Mouse (Mus musculus) forebrain, embryonic 12.5 days (tissue): ENCODE measurements around the gene Smyd3. TPM values are rescaled to one million over a fixed set of nuclear protein-coding genes. Genes with fewer than 3 reads are reported as not detected.

Experiments
- ATAC-seq: fragments of 200-750 bp; cut with Nextera tagmentation; 2 replicates; pipeline ENCODE4 v1.8.0; 2017; ENCODE audit warnings: moderate TSS enrichment; ENCODE audit not compliant: low FRiP score
- H3K27ac ChIP-seq: fragments of 300-500 bp; sonication (generic); 2 replicates; pipeline ENCODE4 v1.5.1; 2016; ENCODE audit warnings: mild to moderate bottlenecking
- H3K27me3 ChIP-seq: fragments of 300-500 bp; sonication (generic); 2 replicates; pipeline ENCODE4 v1.6.1; 2016; ENCODE audit warnings: mild to moderate bottlenecking
- H3K36me3 ChIP-seq: fragments of 300-500 bp; sonication (generic); replicated peaks from 2 replicates; pipeline ENCODE4 v1.6.1; 2016; ENCODE audit warnings: mild to moderate bottlenecking
- H3K4me1 ChIP-seq: fragments of 300-500 bp; sonication (generic); 2 replicates; pipeline ENCODE4 v1.6.1; 2016
- H3K4me2 ChIP-seq: fragments of 300-500 bp; sonication (generic); 2 replicates; pipeline ENCODE4 v1.6.1; 2016; ENCODE audit warnings: mild to moderate bottlenecking, moderate library complexity
- H3K4me3 ChIP-seq: fragments of 300-500 bp; sonication (generic); replicated peaks from 2 replicates; pipeline ENCODE4 v1.5.1; 2016; ENCODE audit warnings: mild to moderate bottlenecking
- H3K9ac ChIP-seq: fragments of 300-500 bp; sonication (generic); 2 replicates; pipeline ENCODE4 v1.6.1; 2016; ENCODE audit warnings: mild to moderate bottlenecking
- H3K9me3 ChIP-seq: fragments of 300-500 bp; sonication (generic); 2 replicates; pipeline ENCODE4 v1.6.1; 2016
- WGBS: fragments of 180-500 bp; shearing (Covaris S2); methylation state at CpG from one replicate; pipeline ENCODE4 v1.1.7; 2016; 5-methylcytosine and 5-hydroxymethylcytosine counted together
- polyA plus RNA-seq: library from polyadenylated mRNA; unstranded; fragments of >200 nt; fragmentation: Nextera tagmentation; extraction: Ambion mirVana; gene quantifications from 2 replicates; pipeline ENCODE4 v1.2.1, GENCODE M21; 2016

Gene Smyd3
- polyA plus RNA-seq, 1 experiment from 2014 or later, result 13.5 TPM

- WGBS, result 50% methylated on average over 1 of the region's 1 CpGs
- Histone ChIP-seq H3K27ac (no peak overlapping the region), H3K4me1 (peaks cover 22% of the 10 kb centered on the region), H3K4me2 (no peak overlapping the region), H3K36me3 (no peaks in the 10 kb centered on the region), H3K27me3 (no peaks in the 10 kb centered on the region; the same call in 1 of the 2 replicates), H3K4me3 (no peak overlapping the region), H3K9ac (no peak overlapping the region), H3K9me3 (no peaks in the 10 kb centered on the region)
- ATAC-seq, result no peak
Observed at GRCm38 (mm10) chr1:179220290-179220689, 297.6 kb downstream of the Smyd3 start.

GRCm38 (mm10) chr1:179218061-179218460 is 299.8 kb downstream of the Smyd3 start:
- no peak overlapping the region for H3K27ac ChIP-seq
- H3K36me3 ChIP-seq, result no peaks in the 10 kb centered on the region
- H3K4me2 ChIP-seq, result no peak overlapping the region
- H3K9ac ChIP-seq, result no peak overlapping the region
- H3K9me3 ChIP-seq, result no peaks in the 10 kb centered on the region
- no peak for ATAC-seq
- H3K27me3 ChIP-seq, result peaks cover 4% of the 10 kb centered on the region; the same call in 1 of the 2 replicates
- WGBS, result 61% methylated on average over 5 of the region's 5 CpGs
- peaks cover 22% of the 10 kb centered on the region for H3K4me1 ChIP-seq
- no peak overlapping the region for H3K4me3 ChIP-seq

GRCm38 (mm10) chr1:179217036-179217435 is 300.8 kb downstream of the Smyd3 start:
- Histone ChIP-seq H3K27me3 (peaks cover 4% of the 10 kb centered on the region; the same call in 1 of the 2 replicates), H3K36me3 (no peaks in the 10 kb centered on the region), H3K9ac (no peak overlapping the region), H3K4me3 (no peak overlapping the region), H3K4me2 (no peak overlapping the region), H3K4me1 (peaks cover 24% of the 10 kb centered on the region), H3K9me3 (no peaks in the 10 kb centered on the region), H3K27ac (no peak overlapping the region)
- 10% methylated on average over 4 of the region's 4 CpGs for WGBS
- no peak for ATAC-seq

GRCm38 (mm10) chr1:179213381-179213780 is 304.5 kb downstream of the Smyd3 start:
- no peaks in the 10 kb centered on the region for H3K36me3 ChIP-seq
- 0 out of 2 replicates have a peak, but pooled peaks cover 4% of the 10 kb centered on the region for H3K27me3 ChIP-seq
- H3K9me3 ChIP-seq, result no peaks in the 10 kb centered on the region
- no peak overlapping the region for H3K4me2 ChIP-seq
- 85% methylated on average over 9 of the region's 9 CpGs for WGBS
- H3K4me3 ChIP-seq, result no peak overlapping the region
- no peak for ATAC-seq
- H3K4me1 ChIP-seq, result peaks cover 23% of the 10 kb centered on the region
- no peak overlapping the region for H3K27ac ChIP-seq
- H3K9ac ChIP-seq, result no peak overlapping the region

- H3K36me3 ChIP-seq, result no peaks in the 10 kb centered on the region
- no peak overlapping the region for H3K27ac ChIP-seq
- peaks cover 21% of the 10 kb centered on the region for H3K4me1 ChIP-seq
- no peak overlapping the region for H3K4me2 ChIP-seq
- 57% methylated on average over 7 of the region's 7 CpGs for WGBS
- H3K27me3 ChIP-seq, result 0 out of 2 replicates have a peak, but pooled peaks cover 4% of the 10 kb centered on the region
- ATAC-seq, result no peak
- no peaks in the 10 kb centered on the region for H3K9me3 ChIP-seq
- H3K4me3 ChIP-seq, result no peak overlapping the region
- H3K9ac ChIP-seq, result no peak overlapping the region
Observed at GRCm38 (mm10) chr1:179212295-179212694, 305.5 kb downstream of the Smyd3 start.

- Histone ChIP-seq H3K27me3 (0 out of 2 replicates have a peak, but pooled peaks cover 4% of the 10 kb centered on the region), H3K9me3 (no peaks in the 10 kb centered on the region), H3K27ac (no peak overlapping the region), H3K36me3 (no peaks in the 10 kb centered on the region), H3K4me1 (peaks cover 14% of the 10 kb centered on the region), H3K4me2 (no peak overlapping the region), H3K9ac (no peak overlapping the region), H3K4me3 (no peak overlapping the region)
- WGBS, result 91% methylated on average over 4 of the region's 4 CpGs
- no peak for ATAC-seq
Observed at GRCm38 (mm10) chr1:179211313-179211712, 306.5 kb downstream of the Smyd3 start.

- H3K4me1 ChIP-seq, result peaks cover 17% of the 10 kb centered on the region
- no peaks in the 10 kb centered on the region for H3K27me3 ChIP-seq
- H3K4me2 ChIP-seq, result no peak overlapping the region
- H3K36me3 ChIP-seq, result no peaks in the 10 kb centered on the region
- H3K9me3 ChIP-seq, result no peaks in the 10 kb centered on the region
- WGBS, result 59% methylated on average over 12 of the region's 12 CpGs
- no peak overlapping the region for H3K9ac ChIP-seq
- no peak for ATAC-seq
- no peak overlapping the region for H3K4me3 ChIP-seq
- H3K27ac ChIP-seq, result no peak overlapping the region
Observed at GRCm38 (mm10) chr1:179207846-179208595, 309.8 kb downstream of the Smyd3 start.

- no peak overlapping the region for H3K4me2 ChIP-seq
- H3K9me3 ChIP-seq, result no peaks in the 10 kb centered on the region
- H3K27me3 ChIP-seq, result no peaks in the 10 kb centered on the region
- H3K36me3 ChIP-seq, result no peaks in the 10 kb centered on the region
- 85% methylated on average over 9 of the region's 9 CpGs for WGBS
- no peak overlapping the region for H3K27ac ChIP-seq
- peaks cover 11% of the 10 kb centered on the region for H3K4me1 ChIP-seq
- no peak overlapping the region for H3K4me3 ChIP-seq
- no peak for ATAC-seq
- no peak overlapping the region for H3K9ac ChIP-seq
Observed at GRCm38 (mm10) chr1:179207180-179207741, 310.6 kb downstream of the Smyd3 start.

GRCm38 (mm10) chr1:179198517-179199200 is 319.2 kb downstream of the Smyd3 start:
- Histone ChIP-seq H3K4me1 (peaks cover 8% of the 10 kb centered on the region; the same call in 1 of the 2 replicates), H3K36me3 (no peaks in the 10 kb centered on the region), H3K4me3 (no peak overlapping the region), H3K9ac (no peak overlapping the region), H3K4me2 (no peak overlapping the region), H3K9me3 (no peaks in the 10 kb centered on the region), H3K27me3 (no peaks in the 10 kb centered on the region), H3K27ac (no peak overlapping the region)
- no peak for ATAC-seq
- WGBS, result 81% methylated on average over 9 of the region's 9 CpGs

- Histone ChIP-seq H3K9ac (no peak overlapping the region), H3K4me1 (peaks cover 8% of the 10 kb centered on the region; the same call in 1 of the 2 replicates), H3K4me3 (no peak overlapping the region), H3K9me3 (no peaks in the 10 kb centered on the region), H3K27me3 (no peaks in the 10 kb centered on the region), H3K4me2 (no peak overlapping the region), H3K36me3 (no peaks in the 10 kb centered on the region), H3K27ac (no peak overlapping the region)
- ATAC-seq, result no peak
- WGBS, result 42% methylated on average over 11 of the region's 11 CpGs
Observed at GRCm38 (mm10) chr1:179197821-179198516, 319.9 kb downstream of the Smyd3 start.

- Histone ChIP-seq H3K4me3 (no peak overlapping the region), H3K4me1 (peaks cover 8% of the 10 kb centered on the region; the same call in 1 of the 2 replicates), H3K36me3 (no peaks in the 10 kb centered on the region), H3K9ac (no peak overlapping the region), H3K4me2 (no peak overlapping the region), H3K9me3 (no peaks in the 10 kb centered on the region), H3K27ac (no peak overlapping the region), H3K27me3 (no peaks in the 10 kb centered on the region)
- no peak for ATAC-seq
- 61% methylated on average over 4 of the region's 4 CpGs for WGBS
Observed at GRCm38 (mm10) chr1:179197156-179197555, 320.7 kb downstream of the Smyd3 start.

GRCm38 (mm10) chr1:179196422-179196821 is 321.4 kb downstream of the Smyd3 start:
- Histone ChIP-seq H3K9ac (no peak overlapping the region), H3K4me1 (peaks cover 8% of the 10 kb centered on the region; the same call in 1 of the 2 replicates), H3K36me3 (no peaks in the 10 kb centered on the region), H3K9me3 (no peaks in the 10 kb centered on the region), H3K4me2 (no peak overlapping the region), H3K4me3 (no peak overlapping the region), H3K27me3 (no peaks in the 10 kb centered on the region), H3K27ac (no peak overlapping the region)
- ATAC-seq, result no peak
